Mouse (Mus musculus) urinary bladder, postnatal 36 days (tissue): ENCODE measurements around the gene Ccdc22.

Source experiments
- DNase-seq, 2 experiments: peaks; one replicate each; pipeline ENCODE4 v3.0.0; 2022; ENCODE audit warnings: low spot score in 2 of 2, mixed read lengths in 1 of 2

Gene Ccdc22

GRCm38 (mm10) chrX:7604879-7605574 is at the start of gene Ccdc22:
Ccdc22 (minus strand) TSS chrX:7605517.
- peak; percentile 72 to 82 for DNase-seq

DNA sequence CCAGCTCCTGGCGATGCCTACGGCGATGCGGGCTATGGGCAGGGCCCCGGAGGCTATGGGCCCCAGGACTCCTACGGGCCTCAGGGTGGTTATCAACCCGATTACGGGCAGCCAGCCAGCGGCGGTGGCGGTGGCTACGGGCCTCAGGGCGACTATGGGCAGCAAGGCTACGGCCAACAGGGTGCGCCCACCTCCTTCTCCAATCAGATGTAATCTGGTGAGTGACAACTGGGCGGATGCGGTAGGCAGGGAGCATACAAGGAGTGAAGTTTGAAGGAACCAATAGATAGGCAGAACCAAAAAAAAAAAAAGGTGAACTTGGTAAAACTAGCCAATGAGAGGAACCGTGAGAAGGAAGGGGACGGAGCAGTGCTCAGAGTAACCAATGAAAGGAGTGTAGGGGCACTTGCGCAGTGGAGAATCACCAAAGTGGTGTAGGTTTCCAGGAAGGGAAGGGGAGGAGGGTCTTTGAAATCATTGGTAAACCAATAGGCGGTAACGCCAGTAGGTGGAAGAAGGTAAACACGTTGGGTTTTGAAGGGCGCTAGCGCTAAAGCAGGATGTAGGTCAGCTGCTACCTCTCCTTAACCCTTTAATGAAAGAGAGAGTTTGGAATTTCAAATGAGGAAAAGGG is 43.5 kb upstream of the Ccdc22 start:
- peak; percentile 63 to 83 for DNase-seq

DNA sequence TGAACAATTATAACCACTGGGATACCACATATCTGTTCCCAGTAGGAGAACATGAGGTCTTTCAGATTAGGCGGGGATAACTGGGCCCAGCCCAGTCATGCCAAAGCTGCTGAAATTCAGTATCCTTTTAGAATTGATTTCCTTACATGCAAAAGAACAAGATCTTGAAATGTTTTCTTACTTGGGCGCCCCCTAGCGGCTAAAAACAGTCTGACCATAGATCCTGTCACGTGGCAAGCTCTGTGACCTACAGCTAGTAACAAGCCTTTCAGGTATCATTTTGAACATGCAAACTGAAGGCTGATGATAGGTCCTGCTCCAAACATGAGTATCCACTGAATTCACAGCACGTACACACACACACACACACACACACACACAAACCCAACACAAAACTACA is 40.0 kb upstream of the Ccdc22 start:
- peak; percentile 59 to 74 for DNase-seq

DNA sequence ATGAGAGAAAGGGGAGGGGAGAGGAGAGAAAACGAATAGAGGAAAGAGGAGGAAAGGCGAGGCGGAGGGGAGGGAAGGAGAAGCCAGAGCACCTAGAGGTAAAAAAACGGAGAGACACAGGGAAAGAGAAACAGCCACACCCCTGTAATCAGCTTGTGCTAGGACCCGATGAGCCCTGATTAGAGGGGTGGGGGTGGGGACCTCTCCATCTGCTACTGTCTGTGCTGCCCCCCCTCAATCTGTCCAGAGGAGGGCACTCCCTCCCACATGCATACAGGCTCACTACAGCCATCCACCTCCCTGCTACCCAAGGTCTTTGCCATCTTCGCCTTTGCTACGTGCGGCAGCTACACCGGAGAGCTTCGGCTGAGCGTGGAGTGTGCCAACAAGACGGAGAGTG is 35.5 kb upstream of the Ccdc22 start:
- DNase-seq, result no peak

- no peak for DNase-seq
These were observed 34.4 kb upstream of the Ccdc22 start for GRCm38 (mm10) chrX:7639536-7640325.

DNA sequence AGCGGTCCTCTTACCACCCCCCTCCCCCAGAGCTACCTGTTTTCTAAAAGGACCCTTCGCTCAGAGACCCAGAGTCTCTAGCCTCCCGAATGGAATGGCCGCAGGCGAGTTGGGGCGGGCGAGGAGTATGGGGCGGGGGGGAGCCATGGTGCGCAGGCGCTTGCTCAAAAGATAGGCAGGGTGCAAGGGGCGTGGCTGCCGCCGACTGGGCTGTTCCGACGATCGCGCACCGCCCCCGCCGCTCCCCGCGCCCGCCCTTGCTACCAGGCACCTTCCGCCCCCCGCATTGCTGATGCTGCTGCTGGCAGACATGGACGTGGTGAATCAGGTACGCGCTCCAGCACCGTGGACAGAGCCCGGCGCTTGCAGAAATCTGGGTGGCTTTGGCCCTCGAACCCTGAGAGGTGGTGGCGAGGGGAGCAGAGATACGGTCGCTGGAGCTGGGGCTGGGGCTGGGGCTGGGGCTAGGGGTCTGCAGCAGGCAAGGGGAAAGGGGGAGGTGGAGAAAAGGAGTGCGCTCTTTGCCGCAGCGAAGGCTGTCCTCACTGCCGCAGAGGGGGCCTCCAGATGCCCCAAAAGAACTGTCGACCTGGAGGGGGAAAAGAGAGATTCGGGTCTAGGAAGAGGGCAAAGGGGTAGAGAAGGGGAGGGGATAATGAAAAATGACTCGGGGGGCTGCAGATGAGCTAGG is 33.2 kb upstream of the Ccdc22 start, which contains the start of gene Syp:
Syp (plus strand) TSS at position 71 of the 691 bp plus-strand sequence.
- DNase-seq, result peak; percentile 44 to 52

DNA sequence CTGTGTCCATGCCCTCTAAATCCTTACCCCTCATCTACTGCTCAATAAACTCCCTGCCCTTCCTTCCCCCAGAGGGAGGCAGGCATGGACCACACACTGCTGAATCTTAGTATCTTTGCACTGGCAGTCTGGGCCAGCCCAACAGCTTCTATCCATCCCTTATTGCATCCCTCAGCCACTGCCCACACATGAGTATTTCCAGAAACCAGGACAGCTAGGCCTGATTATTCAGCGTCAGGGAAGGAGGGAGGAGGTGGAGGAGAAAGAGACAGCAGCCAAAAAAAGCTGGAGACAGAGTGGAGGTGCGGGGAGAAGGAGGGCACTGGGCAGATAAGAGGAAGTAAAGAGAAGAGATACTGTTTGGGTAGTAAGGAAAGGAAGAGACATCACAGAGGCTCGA is 29.8 kb upstream of the Ccdc22 start:
- DNase-seq, result no peak

DNA sequence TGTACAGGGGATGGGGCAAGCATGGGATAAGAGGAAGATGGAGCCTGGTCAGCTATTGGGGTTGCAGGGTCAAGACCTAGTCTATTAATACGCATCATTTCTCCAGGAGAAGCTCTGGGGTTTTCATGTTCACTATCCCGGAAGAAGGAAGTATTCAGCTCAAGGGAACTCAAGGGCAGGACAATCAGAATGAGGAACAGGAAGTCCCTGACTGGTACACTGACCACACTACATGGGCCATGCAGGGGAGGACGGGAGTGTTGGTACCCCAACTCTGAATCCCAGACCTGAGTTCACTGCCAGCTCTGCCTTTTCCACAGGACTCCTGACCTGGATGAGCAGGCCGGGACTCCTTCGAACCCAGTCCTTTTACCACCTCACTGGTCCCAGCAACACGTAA is 27.2 kb upstream of the Ccdc22 start:
- no peak for DNase-seq

- no peak for DNase-seq
These were observed 12.7 kb upstream of the Ccdc22 start for GRCm38 (mm10) chrX:7617889-7618551.

- DNase-seq, result no peak
These were observed 5.4 kb upstream of the Ccdc22 start for GRCm38 (mm10) chrX:7610536-7611258.

DNA sequence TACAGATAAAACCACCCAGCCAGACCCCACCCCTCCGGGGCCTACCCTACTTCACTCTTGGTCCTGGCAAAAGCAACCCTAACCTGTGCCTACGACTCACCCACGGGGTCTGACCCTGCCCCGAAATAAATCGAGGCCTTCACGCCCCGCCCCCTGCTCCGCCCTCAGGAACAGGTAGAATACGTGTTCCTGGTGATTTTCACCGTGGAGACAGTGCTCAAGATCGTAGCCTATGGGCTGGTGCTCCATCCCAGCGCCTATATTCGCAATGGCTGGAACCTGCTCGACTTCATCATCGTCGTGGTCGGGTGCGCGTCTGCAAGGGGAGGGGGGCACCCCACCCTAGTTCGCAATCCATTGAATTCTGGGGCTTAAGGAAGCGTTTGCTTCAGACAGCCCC is 4.7 kb upstream of the Ccdc22 start:
- no peak for DNase-seq

- no peak for DNase-seq
These were observed 1.5 kb upstream of the Ccdc22 start, which contains the start of gene Cacna1f for GRCm38 (mm10) chrX:7606783-7607182. Cacna1f (plus strand) TSS chrX:7607083.

DNA sequence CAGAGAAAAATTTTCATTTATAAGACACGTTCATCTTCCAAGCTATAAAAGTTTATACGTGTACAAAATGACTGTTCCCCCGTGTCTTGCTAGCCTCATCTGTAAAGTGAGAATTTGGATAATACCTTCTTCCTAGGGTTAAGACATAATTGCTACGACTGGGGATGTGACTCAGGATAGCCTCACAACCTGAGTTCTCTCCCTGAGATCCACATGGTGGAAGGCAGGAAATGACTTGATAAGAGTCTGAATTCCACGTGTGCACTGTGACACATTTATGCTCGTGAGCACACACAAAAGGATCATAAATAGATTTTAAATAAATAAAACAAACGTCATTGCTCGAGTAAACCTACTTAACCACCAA is 241 bp upstream of the Ccdc22 start:
- no peak for DNase-seq

GRCm38 (mm10) chrX:7604004-7604403 is 1.3 kb downstream of the Ccdc22 start:
- DNase-seq, result no peak

DNA sequence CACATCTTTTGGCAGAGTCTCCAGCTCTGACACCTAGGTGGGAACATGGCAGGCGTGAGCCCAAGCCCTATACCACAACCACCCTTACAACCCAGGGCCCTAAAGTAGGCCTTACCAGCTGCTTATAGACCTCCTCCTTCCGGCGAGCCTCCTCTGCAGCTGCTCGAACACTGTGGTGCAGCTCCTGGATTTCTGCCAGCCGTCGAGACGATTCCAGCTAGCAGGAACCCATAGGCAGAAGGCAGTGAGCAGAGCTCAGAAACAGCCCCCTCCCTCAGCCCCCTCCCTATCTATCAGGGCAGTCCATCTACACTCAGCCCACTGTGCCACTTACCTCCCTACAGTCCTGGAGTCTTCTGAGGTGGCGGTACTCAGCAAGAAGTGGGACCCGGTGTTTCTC is 9.9 kb downstream of the Ccdc22 start:
- no peak for DNase-seq

GRCm38 (mm10) chrX:7586356-7586755 is 19.0 kb downstream of the Ccdc22 start:
- DNase-seq, result no peak

GRCm38 (mm10) chrX:7583881-7584280 is 21.4 kb downstream of the Ccdc22 start:
- DNase-seq, result no peak

DNA sequence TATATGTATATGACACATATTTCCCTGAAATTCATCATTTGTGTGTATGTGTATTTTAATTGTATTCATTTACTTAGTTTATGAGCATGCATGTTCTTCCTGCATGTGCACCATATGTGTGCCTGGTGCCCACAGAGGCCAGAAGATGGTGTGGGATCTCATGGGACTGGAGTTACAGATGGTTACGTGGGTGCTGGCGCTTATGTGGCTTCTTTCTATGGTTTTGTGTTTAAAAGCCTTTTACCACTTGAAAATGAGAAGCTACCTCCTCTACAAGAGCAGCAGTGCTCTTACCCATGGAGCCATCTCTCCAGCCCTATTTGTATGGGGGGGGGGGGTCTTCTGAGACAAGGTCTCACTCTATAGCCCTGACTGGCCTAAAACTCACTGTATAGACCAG is 24.2 kb downstream of the Ccdc22 start:
- DNase-seq, result no peak

DNA sequence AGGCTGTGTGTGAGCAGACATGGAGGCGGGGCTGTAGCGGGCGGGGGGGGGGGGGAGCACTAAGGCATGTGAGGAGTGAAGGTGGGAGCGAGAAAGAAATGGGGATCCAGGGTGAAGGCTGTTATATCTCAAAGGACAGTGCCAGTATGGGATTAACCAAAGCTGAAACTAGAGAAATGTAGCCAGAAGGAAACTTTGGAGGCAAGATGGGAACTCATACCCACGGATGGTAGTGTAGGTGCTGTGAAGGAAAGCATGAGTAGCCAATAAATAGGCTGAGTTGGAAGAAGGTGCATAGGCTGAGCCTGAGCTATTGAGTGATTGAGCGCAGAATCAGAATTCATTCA is 30.5 kb downstream of the Ccdc22 start:
- no peak for DNase-seq

GRCm38 (mm10) chrX:7574087-7574884 is 31.0 kb downstream of the Ccdc22 start, which contains the start of gene Ppp1r3f:
Ppp1r3f (minus strand) TSS chrX:7574283.
- DNase-seq, result peak; percentile 82 to 92
